Mouse (Mus musculus) lung, postnatal 36 days (tissue): Measurements from ENCODE around the gene Calm3.

Experiments used
- DNase-seq: peaks from one replicate; pipeline ENCODE4 v3.0.0; 2022; ENCODE audit warnings: mixed read lengths

Gene Calm3

GRCm38 (mm10) chr7:16938117-16938791 lies 14.3 kb upstream of the Calm3 start:
- no peak for DNase-seq

DNA sequence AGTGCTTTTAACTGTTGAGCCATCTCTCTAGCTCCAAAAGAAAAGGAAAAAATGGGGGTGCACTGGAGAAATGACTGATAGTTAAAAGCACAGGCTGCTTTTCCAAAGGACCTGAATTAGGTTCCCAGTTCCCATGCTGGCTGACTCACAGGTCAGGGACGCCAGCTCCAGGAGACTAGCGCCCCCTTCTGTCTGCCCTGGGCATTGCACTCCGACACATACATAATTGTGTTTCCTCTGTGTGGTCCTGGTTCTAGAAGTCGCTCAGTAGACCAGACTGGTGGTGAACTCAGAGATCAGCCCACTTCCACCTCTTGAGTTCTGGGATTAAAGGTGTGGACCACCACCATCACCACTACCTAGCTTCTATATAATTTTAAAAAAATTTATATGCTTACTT lies 13.4 kb upstream of the Calm3 start:
- DNase-seq, result no peak

GRCm38 (mm10) chr7:16932704-16933577 lies 9.0 kb upstream of the Calm3 start:
- peak; percentile 80 for DNase-seq

DNA sequence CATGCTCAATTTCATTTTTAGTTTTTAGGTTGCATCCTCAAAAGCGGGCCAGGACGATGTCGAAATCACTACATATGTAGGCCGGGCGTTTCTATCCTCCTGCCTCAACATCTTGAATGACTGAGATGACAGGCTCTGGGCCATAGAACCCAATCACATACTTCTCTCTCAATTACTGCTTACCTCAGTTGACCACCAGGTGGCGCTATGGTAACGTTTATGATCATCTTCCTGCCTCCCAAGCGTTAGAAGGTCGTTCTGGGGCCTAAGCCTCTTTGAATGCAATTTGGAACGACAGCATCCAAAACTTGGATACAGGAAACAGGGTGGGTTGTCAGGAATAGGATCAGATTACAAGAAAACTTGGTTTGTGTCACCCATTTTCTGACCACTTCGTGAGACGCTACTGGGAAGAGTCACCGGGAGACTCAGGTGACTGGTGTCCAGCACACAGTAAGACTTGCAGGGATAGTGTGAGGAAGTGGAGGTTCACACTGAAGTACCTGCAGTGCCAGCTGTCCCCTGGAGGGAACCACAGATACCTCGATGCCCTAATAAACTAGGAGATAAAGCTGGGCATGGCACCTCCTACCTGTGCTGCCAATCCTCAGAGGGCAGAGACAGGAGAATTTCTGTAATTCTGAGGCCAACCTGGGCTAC lies 8.2 kb upstream of the Calm3 start:
- DNase-seq, result peak; percentile 93

DNA sequence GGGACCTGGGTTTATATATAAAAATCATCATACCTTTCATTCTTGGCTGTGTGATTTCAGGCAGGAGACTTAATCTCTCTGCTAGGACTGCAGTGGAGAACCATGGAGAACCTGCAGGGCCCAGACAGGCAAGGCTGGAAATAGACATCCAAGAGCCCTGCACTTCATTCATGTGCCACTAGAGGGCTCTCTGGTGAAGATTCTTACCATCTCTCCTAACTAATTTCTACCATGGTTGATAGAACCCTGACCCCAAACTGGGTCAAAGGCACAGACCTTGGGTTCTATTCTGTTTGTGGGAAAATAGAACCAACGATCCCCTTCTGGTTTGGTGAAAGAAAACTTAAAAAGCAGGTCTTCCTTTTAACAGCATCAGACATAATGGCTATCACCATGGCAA lies 6.9 kb upstream of the Calm3 start:
- DNase-seq, result peak; percentile 86

GRCm38 (mm10) chr7:16928341-16928740 lies 4.4 kb upstream of the Calm3 start:
- no peak for DNase-seq

DNA sequence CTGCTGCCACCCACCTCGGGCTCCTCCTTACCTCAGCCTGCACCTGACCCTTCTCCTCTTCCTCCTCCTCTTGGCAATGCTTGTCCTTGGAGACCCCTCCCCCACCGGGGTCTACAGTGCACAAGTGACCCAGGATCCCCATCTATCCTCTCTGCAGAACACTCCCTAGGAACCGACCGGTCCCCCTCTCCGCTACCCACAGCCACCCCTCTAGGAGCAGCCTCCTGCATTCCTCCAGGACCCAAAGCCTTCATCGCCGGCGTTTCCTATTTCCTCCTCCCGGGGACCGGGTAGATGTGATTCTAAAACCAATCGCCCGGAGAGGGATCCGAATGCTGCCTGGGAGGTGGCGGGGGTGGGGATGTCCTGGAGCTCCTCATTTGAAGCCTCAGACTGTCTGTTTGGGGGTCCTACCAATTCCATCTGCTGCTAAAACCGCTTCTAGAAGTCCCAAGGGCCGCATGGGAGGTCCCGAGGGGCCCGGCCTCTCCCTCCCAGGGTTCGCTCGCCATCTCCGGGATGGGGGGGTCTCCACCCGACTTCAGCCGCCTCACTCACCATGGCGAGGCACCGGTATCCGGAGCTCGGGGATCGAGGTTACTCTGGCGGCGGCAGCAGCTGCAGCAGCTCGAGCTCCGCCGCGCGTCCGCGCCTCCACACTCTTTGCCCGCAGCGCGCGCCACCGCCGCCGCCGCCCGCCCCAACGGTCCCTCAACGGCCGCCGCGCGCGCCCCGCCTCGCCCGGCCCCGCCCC lies 454 bp downstream of the Calm3 start:
- DNase-seq, result no peak

DNA sequence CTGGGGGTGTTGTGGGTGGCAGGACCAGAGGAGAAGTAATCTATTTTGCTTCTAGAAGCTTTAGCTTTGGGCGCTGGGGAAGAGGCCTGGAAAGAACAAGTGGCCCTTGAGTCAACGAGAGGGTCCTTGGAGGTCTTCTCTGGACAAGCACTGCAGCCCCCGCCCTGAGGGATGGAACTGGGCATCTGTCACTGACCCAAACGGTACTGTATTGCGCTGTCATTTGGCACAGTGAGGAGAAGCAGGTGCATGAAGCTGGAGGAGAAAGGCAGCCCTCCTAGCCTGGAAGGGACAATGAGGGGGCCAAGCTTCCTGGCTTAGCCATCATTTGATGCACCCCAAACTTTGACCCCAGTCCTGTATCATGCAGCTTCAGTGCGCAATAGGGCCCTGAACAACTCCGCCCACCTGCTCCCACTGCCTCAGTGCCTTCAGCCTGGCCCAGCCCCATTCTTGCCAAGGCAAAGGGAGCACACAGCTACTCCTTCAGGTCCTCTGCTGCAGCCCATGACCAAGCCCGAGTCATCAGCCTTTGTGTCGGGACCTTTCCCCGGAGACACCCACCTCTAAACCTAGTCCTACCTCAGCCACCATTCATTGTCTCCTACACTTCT lies 1.4 kb downstream of the Calm3 start:
- no peak for DNase-seq

DNA sequence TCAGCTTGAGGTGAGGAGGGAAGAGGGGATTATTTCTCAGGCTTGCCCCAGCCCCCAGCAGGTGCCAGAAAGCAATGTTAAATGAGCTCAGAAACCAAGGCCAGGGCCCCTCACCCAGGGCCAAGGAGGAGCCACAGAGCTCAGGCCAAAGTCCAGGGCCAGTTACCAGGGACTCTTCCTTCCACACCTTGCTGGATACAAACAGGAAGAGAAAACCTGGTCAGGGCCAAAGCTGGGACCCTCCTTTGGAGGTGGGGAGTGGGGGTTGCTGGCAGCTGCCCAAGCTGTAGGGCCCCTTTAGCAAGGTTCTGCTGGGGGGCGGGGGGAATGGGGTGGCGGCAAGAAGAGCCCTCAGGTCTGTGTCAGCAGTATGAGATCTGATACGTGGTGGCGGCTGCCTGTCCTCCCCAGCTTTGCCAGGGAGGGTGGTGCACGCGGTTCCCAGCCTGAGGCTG lies 2.0 kb downstream of the Calm3 start:
- DNase-seq, result no peak

- DNase-seq, result no peak
These were observed 2.8 kb downstream of the Calm3 start for GRCm38 (mm10) chr7:16920818-16921791.

DNA sequence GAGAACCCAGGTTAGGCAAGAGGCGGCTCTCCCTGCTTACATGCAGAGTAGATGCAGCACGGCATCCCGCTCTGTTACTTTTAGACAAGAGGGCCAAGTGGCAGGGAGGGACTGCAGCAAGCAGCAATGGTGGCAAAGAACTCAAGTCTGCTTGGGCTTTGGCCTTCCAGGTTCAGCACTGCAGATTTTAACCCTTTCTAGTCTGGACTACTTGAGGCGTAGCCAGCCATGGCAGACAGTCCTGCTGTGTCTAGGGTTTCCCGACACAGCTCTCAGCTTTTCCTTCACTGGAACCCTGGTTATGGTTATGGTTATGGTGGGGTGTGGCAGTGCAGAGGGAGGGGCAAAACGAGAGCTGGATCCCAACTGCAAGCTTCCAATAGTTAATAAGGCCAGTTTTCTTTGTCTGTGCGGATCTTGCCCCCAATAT lies 3.7 kb downstream of the Calm3 start:
- DNase-seq, result no peak

DNA sequence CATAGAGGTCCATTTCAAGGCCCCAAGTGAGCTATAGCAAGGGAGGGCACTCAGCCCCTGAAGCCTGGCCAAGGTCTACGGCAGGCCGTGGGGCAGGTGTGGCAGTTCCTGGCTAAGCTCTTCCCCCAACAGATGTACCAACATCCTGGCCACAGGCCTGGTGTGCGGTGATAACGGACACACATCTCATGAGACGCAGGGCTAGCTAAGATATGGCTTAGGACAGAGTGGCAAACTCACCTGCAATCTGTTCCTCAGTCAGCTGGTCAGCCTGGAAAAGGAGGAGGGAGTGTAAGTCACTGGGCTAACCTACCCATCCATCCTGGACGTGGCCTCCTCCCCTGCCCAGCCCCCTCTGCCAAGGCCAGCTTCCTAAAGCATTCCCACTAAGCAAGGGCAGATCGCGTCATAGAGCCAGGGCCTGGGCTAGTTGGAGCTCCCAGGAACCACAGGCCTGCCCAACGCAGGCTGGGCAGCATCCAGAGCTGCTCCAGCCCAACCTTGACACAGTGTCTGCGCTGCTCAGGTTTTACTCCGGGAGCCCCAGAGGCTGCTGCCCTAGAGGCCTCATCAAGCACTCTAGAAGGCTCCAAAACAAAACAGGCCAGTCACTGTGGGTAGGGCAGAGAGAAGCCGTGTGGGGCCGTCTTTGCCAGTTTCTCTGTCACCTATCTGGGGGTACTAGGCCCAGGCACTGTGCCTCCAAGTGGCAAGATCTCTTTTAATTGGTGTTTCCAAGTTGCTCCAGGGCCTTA lies 4.3 kb downstream of the Calm3 start:
- no peak for DNase-seq

- no peak for DNase-seq
These were observed 5.2 kb downstream of the Calm3 start for GRCm38 (mm10) chr7:16918670-16919069.

DNA sequence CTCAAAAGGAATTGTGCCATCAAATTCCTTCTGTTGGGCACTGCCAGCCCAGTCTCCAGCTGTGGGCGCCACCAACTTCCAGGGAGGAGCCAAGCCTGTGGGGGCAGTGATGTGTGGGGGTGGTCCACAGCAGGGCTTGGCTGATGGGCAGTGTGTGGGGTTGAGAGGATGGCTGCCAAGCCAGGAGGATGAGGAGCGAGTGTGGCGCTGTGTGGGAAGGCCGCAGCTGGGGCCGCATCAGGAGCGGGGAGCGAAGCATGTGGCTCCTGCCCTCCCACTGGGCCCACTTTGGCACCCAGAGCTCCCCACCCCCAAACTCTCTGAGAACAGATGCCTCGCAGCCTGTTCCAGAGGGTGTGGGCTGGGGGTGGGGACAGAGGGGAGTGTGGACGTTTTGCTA lies 5.9 kb downstream of the Calm3 start:
- no peak for DNase-seq

GRCm38 (mm10) chr7:16917447-16917846 lies 6.5 kb downstream of the Calm3 start:
- no peak for DNase-seq

DNA sequence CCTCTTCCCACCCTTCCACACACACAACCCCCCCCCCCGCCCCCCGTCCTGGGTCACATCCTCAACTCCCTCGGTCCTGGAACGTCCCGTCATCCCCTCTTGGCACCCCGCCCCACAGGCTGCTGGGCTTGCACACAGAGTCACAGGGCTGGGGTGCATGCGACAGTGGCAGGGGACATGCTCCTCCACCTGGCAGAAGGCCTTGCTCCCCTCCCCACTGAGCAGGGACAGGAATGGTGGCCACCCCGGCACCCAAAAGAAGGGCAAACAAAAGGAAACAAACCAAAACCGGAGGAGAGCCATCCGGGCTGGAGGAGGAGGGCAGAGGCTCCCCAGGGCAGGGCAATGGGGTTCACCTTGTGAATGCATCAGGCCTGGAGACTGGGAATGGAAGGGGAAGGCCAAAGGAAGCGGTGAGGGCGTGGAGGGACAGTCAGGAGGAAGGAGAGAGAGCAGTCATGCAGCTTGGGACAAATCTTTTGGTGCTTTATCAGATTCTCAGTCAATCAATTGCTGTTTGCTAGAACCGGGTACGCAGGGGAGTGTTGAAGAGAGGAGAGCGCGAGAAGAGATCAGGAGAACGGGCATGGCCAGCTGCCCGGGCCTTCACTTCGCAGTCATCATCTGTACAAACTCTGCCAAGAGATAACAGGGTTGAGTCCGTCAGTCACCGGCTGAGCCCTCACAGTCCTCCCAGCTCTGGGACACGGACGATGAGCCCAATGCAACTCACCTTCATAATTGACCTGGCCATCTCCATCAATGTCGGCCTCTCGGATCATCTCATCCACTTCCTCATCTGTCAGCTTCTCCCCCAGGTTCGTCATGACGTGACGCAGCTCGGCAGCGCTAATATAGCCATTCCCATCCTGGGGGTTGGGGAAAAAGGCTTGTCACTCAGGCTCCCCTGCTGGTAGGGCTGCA lies 7.3 kb downstream of the Calm3 start:
- no peak for DNase-seq

DNA sequence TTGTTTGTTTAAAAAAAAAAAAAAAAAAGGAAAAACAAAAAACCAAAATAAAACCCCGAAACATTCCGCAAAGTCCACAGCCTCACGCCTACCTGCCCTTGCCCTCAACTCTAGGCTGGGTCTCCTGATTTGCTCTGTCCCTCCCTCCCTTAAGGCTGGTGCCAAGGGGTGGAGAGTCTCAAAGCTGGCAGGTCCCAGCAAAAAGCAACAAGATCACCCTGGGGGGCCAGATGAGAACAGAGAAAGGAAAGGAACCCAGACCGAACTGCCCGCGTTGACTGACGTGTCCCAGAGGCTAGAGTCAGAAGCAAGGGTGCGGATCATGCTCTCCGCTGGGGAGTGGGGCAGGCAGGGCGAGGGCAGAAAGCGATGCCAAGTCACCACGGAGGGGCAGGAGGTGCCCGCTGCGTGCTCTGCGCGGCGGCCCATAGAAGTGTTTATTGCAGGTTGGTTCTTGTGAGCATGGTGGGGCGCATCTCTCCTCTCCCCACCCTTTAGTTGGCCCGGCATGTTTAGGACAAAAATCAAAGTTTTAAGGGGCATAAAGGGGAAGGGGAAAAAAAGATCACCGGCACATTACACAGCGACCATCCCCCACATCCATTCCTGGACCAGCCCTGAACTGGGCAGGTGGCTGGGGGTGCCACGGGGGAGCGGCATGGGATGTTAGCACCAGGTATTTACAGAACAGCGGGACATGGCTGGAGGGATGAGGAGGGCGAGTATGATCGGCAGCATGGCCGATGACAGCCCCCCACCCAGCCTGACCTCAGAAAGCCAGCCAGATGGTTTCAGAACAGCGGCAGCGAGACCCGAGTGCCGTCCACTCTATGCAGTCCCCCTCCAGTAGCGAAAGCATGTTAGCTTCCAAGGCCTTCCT lies 8.2 kb downstream of the Calm3 start:
- DNase-seq, result no peak
